Mouse (Mus musculus) midbrain, postnatal 0 days (tissue): ENCODE results near the gene Krt4. TPM values are rescaled to one million over a fixed set of nuclear protein-coding genes. Genes with fewer than 3 reads are reported as not detected.

Source experiments
- ATAC-seq: fragments of 200-750 bp; cut with Nextera tagmentation; 2 replicates; pipeline ENCODE4 v1.8.0; 2017; ENCODE audit warnings: moderate number of reproducible peaks, mild to moderate bottlenecking, moderate TSS enrichment, moderate library complexity; ENCODE audit not compliant: low FRiP score
- DNase-seq: peaks from one replicate; pipeline ENCODE4 v3.0.0-alpha.2; 2015; ENCODE audit warnings: low spot score
- H3K27ac ChIP-seq: fragments of 300-500 bp; sonication (generic); 2 replicates; pipeline ENCODE4 v1.5.1; 2014; ENCODE audit warnings: low read depth, mild to moderate bottlenecking, low read length, mixed read lengths
- H3K27me3 ChIP-seq: fragments of 300-500 bp; sonication (generic); 2 replicates; pipeline ENCODE4 v1.6.1; 2014; ENCODE audit warnings: low read length, control low read depth, mixed read lengths; ENCODE audit not compliant: insufficient read depth
- H3K36me3 ChIP-seq: fragments of 300-500 bp; sonication (generic); 2 replicates; pipeline ENCODE4 v1.6.1; 2014; ENCODE audit warnings: low read length, control low read depth, mixed read lengths; ENCODE audit not compliant: insufficient read depth
- H3K4me1 ChIP-seq: fragments of 300-500 bp; sonication (generic); 2 replicates; pipeline ENCODE4 v1.6.1; 2014; ENCODE audit warnings: mild to moderate bottlenecking, control low read depth, antibody characterized with exemption, low read length, mixed read lengths; ENCODE audit not compliant: insufficient read depth
- H3K4me2 ChIP-seq: fragments of 300-500 bp; sonication (generic); 2 replicates; pipeline ENCODE4 v1.6.1; 2014; ENCODE audit warnings: low read depth, mild to moderate bottlenecking, low read length, mixed read lengths; ENCODE audit not compliant: poor library complexity, severe bottlenecking
- H3K4me3 ChIP-seq: fragments of 300-500 bp; sonication (generic); 2 replicates; pipeline ENCODE4 v1.5.1; 2014; ENCODE audit warnings: low read depth, mild to moderate bottlenecking, low read length, moderate library complexity
- H3K9ac ChIP-seq: fragments of 300-500 bp; sonication (generic); replicated peaks from 2 replicates; pipeline ENCODE4 v1.6.1; 2014; ENCODE audit warnings: mild to moderate bottlenecking, low read length, moderate library complexity, mixed read lengths; ENCODE audit not compliant: poor library complexity, severe bottlenecking
- H3K9me3 ChIP-seq: fragments of 300-500 bp; sonication (generic); 2 replicates; pipeline ENCODE4 v1.6.1; 2016; ENCODE audit warnings: low read length, control low read depth
- CTCF ChIP-seq: IDR thresholded peaks from 2 replicates; pipeline ENCODE4 v1.5.1; 2016; ENCODE audit warnings: antibody characterized with exemption, mild to moderate bottlenecking
- WGBS: fragments of 180-500 bp; shearing (Covaris S2); extraction: QIAGEN DNeasy Blood & Tissue Kit; methylation state at CpG from one replicate; pipeline ENCODE4 v1.1.7; 2014; 5-methylcytosine and 5-hydroxymethylcytosine counted together
- polyA plus RNA-seq: library from polyadenylated mRNA; unstranded; fragments of >200 nt; fragmentation: Nextera tagmentation; extraction: Ambion mirVana; gene quantifications from 2 replicates; pipeline ENCODE4 v1.2.1, GENCODE M21; 2015
- total RNA-seq: library from RNA; depleted of rRNA; stranded (reverse); fragments of >200 nt; gene quantifications from 2 replicates; pipeline ENCODE4 v1.2.3, GENCODE M21; 2014; rRNA removed

Krt4 gene
- total RNA-seq (0.38 TPM in 1 of 2 replicates, not detected in the other), polyA plus RNA-seq (not detected in 2 replicates)

DNA sequence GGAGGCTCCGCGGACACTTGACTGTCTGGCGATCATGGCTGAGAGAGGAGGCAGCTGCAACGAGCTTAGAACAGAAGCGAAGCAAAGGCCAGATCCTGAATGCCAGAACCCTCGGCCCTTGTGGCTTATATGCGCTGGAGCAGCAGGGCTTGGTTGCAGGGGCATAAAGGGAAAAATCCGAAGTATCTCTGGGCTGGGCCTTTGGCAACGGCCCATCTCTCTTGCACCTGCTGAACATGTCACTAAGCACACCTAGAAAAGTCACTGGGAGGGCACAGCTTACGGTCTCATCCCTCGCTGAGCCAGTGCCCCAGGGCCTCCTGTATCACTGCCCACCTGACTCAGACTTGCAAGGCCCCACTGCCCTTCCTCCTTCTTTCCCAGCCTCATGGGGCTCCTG, at the start of gene Krt4:
TSS of gene Krt4 (minus strand) at position 101 of the 400 bp plus-strand sequence.
- no peak within 1 kb of the TSS for H3K9ac ChIP-seq

DNA sequence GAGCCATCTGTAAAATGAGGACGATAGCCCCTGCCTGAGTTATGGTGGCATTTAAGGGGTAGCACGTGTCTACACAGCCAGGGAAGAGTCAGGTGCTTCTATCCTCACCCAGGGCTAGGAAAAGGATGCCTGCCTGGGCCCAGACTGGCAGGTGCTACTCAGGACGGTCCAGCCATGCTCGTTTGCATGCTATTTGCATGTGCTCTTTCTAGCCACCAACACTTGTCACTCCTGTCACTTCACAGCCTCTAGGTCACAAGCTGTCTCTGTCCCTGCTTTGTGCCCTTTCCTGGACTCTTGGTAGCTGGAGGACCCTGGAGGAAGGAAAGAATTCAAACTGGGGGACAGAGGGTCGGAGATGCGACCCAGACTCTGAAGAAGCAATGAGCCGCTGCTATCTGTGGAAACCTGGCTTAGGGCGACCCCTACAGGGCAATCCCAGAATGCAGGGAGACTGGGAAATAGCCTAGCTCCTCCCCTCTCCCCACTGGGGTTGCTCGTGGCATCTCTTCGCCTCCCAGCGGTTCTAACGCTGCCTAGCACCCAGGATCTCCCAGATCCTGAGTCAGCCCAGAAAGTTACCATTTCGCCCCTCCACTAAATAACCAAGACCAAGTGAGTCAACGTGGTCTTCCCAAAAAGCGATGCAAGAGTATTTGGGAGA, 49.0 kb upstream of the Krt4 start:
- Histone ChIP-seq H3K4me2 (no peak overlapping the region), H3K4me3 (no peak overlapping the region), H3K27me3 (no peaks in the 10 kb centered on the region), H3K9ac (no peak overlapping the region), H3K9me3 (no peaks in the 10 kb centered on the region), H3K27ac (no peak overlapping the region), H3K36me3 (no peaks in the 10 kb centered on the region), H3K4me1 (peaks cover 9% of the 10 kb centered on the region; the same call in 1 of the 2 replicates)
- ATAC-seq (peak; percentile 67), DNase-seq (peak; percentile 95)
- peak; percentile 100 for TF ChIP-seq CTCF
- 12% methylated on average over 15 of the region's 15 CpGs for WGBS

More for the DNA sequence above, at the start of gene Krt4:
- DNase-seq (no peak), ATAC-seq (no peak)
- Histone ChIP-seq H3K4me3 (no peak within 1 kb of the TSS), H3K27ac (no peak within 1 kb of the TSS), H3K27me3 (no peaks in the 10 kb centered on the region), H3K4me2 (no peak within 1 kb of the TSS), H3K9me3 (no peaks in the 10 kb centered on the region), H3K4me1 (no peaks in the 10 kb centered on the region), H3K36me3 (no peaks in the 10 kb centered on the region)
- TF ChIP-seq CTCF, result no peak
- WGBS, result 80% methylated on average over 11 of the region's 11 CpGs

DNA sequence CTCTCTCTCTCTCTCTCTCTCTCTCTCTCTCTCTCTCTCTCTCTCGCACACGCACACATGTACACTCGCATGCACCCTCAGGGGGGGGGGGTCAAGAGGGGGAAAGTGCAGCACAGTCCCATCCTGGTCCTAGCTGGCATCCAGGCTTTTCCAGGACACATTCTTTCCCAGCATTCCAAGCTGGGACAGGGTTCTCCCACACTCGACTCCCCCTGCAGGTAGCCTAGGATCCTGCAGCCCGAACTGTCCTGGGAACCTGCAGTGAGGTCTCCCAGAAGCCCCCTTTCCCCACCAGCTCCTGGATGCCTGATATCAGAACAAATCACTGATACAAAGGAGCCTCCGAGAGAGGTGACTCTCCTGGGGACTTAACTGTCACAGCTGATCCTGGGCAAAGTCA, 46.0 kb upstream of the Krt4 start:
- no peaks in the 10 kb centered on the region for H3K27me3 ChIP-seq
- no peaks in the 10 kb centered on the region for H3K4me1 ChIP-seq
- peak; percentile 64 for DNase-seq
- H3K4me3 ChIP-seq, result no peak overlapping the region
- no peaks in the 10 kb centered on the region for H3K36me3 ChIP-seq
- H3K9ac ChIP-seq, result no peak overlapping the region
- ATAC-seq, result no peak
- H3K9me3 ChIP-seq, result no peaks in the 10 kb centered on the region
- peak; percentile 83 for TF ChIP-seq CTCF
- H3K27ac ChIP-seq, result no peak overlapping the region
- no peak overlapping the region for H3K4me2 ChIP-seq
- 7% methylated on average over 3 of the region's 6 CpGs for WGBS

GRCm38 (mm10) chr15:101966808-101967207, 42.3 kb upstream of the Krt4 start:
- no peak for DNase-seq
- no peaks in the 10 kb centered on the region for H3K4me1 ChIP-seq
- H3K27ac ChIP-seq, result no peak overlapping the region
- H3K9ac ChIP-seq, result no peak overlapping the region
- 84% methylated on average over 8 of the region's 8 CpGs for WGBS
- H3K36me3 ChIP-seq, result no peaks in the 10 kb centered on the region
- H3K4me2 ChIP-seq, result no peak overlapping the region
- no peak for TF ChIP-seq CTCF
- H3K9me3 ChIP-seq, result no peaks in the 10 kb centered on the region
- H3K27me3 ChIP-seq, result no peaks in the 10 kb centered on the region
- H3K4me3 ChIP-seq, result no peak overlapping the region
- no peak for ATAC-seq

DNA sequence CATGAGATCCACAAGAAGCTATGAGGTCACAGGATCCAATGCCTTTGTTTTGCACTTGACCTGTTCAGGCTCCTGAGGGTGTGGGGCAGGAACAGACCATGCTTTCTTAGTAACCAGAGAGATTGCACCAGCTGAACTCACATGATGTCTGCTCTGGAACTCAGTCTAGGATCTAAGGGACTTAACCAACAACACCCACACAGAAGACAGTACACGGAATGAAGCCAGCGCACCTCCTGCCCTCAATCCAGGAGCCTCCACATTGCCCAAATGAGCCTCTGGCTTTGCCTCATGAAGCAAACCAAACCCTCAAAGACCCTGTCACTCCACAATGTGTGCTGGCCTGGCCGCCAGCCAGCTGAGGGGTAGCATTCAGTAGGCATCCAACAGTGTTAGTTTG, 34.4 kb upstream of the Krt4 start:
- Histone ChIP-seq H3K9me3 (no peaks in the 10 kb centered on the region), H3K9ac (no peak overlapping the region), H3K4me1 (no peaks in the 10 kb centered on the region), H3K36me3 (no peaks in the 10 kb centered on the region), H3K4me2 (no peak overlapping the region), H3K27ac (no peak overlapping the region), H3K27me3 (no peaks in the 10 kb centered on the region), H3K4me3 (no peak overlapping the region)
- ATAC-seq, result no peak
- TF ChIP-seq CTCF, result no peak
- 89% methylated on average over 3 of the region's 3 CpGs for WGBS
- DNase-seq, result no peak

- Histone ChIP-seq H3K4me3 (no peak within 1 kb of the TSS), H3K27me3 (no peaks in the 10 kb centered on the region), H3K36me3 (no peaks in the 10 kb centered on the region), H3K27ac (no peak within 1 kb of the TSS), H3K9me3 (no peaks in the 10 kb centered on the region), H3K4me2 (no peak within 1 kb of the TSS), H3K4me1 (no peaks in the 10 kb centered on the region), H3K9ac (no peak within 1 kb of the TSS)
- no peak for TF ChIP-seq CTCF
- WGBS, result 82% methylated on average over 9 of the region's 9 CpGs
- ATAC-seq, result no peak
- no peak for DNase-seq
Observed at GRCm38 (mm10) chr15:101954187-101954586, 29.7 kb upstream of the Krt4 start, which contains the start of gene Krt78. TSS of gene Krt78 (minus strand) at chr15:101954287.
